Mouse (Mus musculus): ENCODE measurements at regions not wholly inside any gene's neighbourhood (a gene's known extent, or its start where the extent isn't known, plus 50 kb on each side); places are given as distances from the start of the nearest gene placed in this dataset.

- no peak for DNase-seq (ENCODE audit: low spot score in 2 of 2)
Observed at GRCm38 (mm10) chr15:40223272-40223671, 89.1 kb downstream of the 9330182O14Rik start.

- DNase-seq (ENCODE audit: low spot score in 2 of 2), result no peak
Observed at GRCm38 (mm10) chr15:40241764-40242163, 107.6 kb downstream of the 9330182O14Rik start.

- DNase-seq (ENCODE audit: low spot score in 2 of 2), result no peak
Observed at GRCm38 (mm10) chr15:40248966-40249365, 114.8 kb downstream of the 9330182O14Rik start.

GRCm38 (mm10) chr15:40259433-40259832 lies 125.3 kb downstream of the 9330182O14Rik start:
- no peak for DNase-seq (ENCODE audit: low spot score in 2 of 2)

- no peak for DNase-seq (ENCODE audit: low spot score in 2 of 2)
Observed at GRCm38 (mm10) chr15:40279021-40279420, 144.9 kb downstream of the 9330182O14Rik start.

GRCm38 (mm10) chr15:40280551-40280950 lies 146.4 kb downstream of the 9330182O14Rik start:
- peak; percentile 31 to 53 for DNase-seq (ENCODE audit: low spot score in 2 of 2)

- peak; percentile 17 to 49 for DNase-seq (ENCODE audit: low spot score in 2 of 2)
Observed at GRCm38 (mm10) chr15:40281078-40281720, 147.0 kb downstream of the 9330182O14Rik start.

GRCm38 (mm10) chr15:40291602-40292001 lies 157.4 kb downstream of the 9330182O14Rik start:
- no peak for DNase-seq (ENCODE audit: low spot score in 2 of 2)

- peak in 1 of 2 experiments; percentile 12 for DNase-seq (ENCODE audit: low spot score in 2 of 2)
Observed at GRCm38 (mm10) chr15:40312226-40312625, 178.1 kb downstream of the 9330182O14Rik start.

GRCm38 (mm10) chr15:40339746-40340145 lies 205.6 kb downstream of the 9330182O14Rik start:
- DNase-seq (ENCODE audit: low spot score in 2 of 2), result no peak

- DNase-seq (ENCODE audit: low spot score in 2 of 2), result no peak
Observed at GRCm38 (mm10) chr15:40340269-40340668, 206.1 kb downstream of the 9330182O14Rik start.

- no peak for DNase-seq (ENCODE audit: low spot score in 2 of 2)
Observed at GRCm38 (mm10) chr15:40351473-40351872, 217.3 kb downstream of the 9330182O14Rik start.

GRCm38 (mm10) chr15:40354802-40355487 lies 220.8 kb downstream of the 9330182O14Rik start:
- DNase-seq (ENCODE audit: low spot score in 2 of 2), result no peak

- no peak for DNase-seq (ENCODE audit: low spot score in 2 of 2)
Observed at GRCm38 (mm10) chr15:40356096-40356495, 221.9 kb downstream of the 9330182O14Rik start.

GRCm38 (mm10) chr15:40358341-40358740 lies 224.2 kb downstream of the 9330182O14Rik start:
- DNase-seq (ENCODE audit: low spot score in 2 of 2), result no peak

GRCm38 (mm10) chr15:40361849-40362533 lies 227.8 kb downstream of the 9330182O14Rik start:
- no peak for DNase-seq (ENCODE audit: low spot score in 2 of 2)

GRCm38 (mm10) chr15:40364221-40364621 lies 230.1 kb downstream of the 9330182O14Rik start:
- DNase-seq (ENCODE audit: low spot score in 2 of 2), result no peak

GRCm38 (mm10) chr15:40365613-40366012 lies 231.4 kb downstream of the 9330182O14Rik start:
- DNase-seq (ENCODE audit: low spot score in 2 of 2), result no peak

- no peak for DNase-seq (ENCODE audit: low spot score in 2 of 2)
Observed at GRCm38 (mm10) chr15:40367026-40367425, 232.9 kb downstream of the 9330182O14Rik start.

GRCm38 (mm10) chr15:40368746-40369145 lies 234.6 kb downstream of the 9330182O14Rik start:
- DNase-seq (ENCODE audit: low spot score in 2 of 2), result no peak

GRCm38 (mm10) chr15:40371486-40371885 lies 237.3 kb downstream of the 9330182O14Rik start:
- DNase-seq (ENCODE audit: low spot score in 2 of 2), result no peak

- DNase-seq (ENCODE audit: low spot score in 2 of 2), result no peak
Observed at GRCm38 (mm10) chr15:40386526-40386925, 252.4 kb downstream of the 9330182O14Rik start.

Data from layer of hippocampus, postnatal 10 days (tissue).